Mouse (Mus musculus): ENCODE measurements at regions not wholly inside any gene's neighbourhood (a gene's known extent, or its start where the extent isn't known, plus 50 kb on each side); places are given as distances from the start of the nearest gene placed in this dataset.

DNA sequence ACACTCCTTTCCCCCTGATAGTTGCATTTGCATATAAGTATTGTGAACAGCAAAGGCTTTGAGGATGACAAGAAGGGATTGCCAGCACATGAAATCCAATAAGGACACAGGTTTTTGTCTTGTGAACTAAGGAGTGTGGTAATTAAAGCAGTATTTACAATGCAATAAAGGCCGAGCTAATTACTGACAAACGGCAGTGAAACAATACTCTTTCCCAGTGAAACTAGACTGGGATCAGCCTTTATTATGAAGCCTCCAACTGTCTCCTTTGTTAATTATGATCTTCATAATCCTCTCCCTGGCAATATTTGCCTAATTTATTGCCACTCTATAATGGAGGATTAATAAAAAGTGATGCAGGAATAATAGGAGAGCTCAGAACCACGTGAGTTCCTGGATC lies 704.2 kb upstream of the Api5 start:
- no peak for ATAC-seq

DNA sequence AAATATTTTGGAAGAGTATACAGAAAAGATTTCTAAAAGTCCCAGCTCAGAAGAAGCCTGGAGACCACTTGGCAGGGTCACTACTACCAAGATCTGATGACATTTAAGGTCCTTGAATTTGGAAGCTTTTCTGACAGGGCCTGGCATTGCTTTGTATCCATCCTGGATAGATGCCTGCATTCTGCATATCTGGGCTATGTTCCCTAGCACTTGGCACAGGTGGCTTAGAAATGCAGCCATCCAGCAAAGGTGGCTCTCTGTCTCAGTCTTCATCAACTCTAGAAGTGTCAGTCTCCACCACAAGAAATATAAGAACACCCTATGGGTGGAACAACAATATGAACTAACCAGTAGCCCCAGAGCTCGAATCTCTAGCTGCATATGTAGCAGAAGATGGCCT lies 702.2 kb upstream of the Api5 start:
- Histone ChIP-seq H3K4me2 (ENCODE audit: low read depth) (no peak overlapping the region), H3K4me1 (ENCODE audit: insufficient read depth) (no peaks in the 10 kb centered on the region), H3K4me3 (ENCODE audit: low read depth, low read length) (no peak overlapping the region), H3K9ac (no peak overlapping the region), H3K27ac (ENCODE audit: low read depth, low read length) (no peak overlapping the region), H3K27me3 (ENCODE audit: insufficient read depth, low read length) (no peaks in the 10 kb centered on the region), H3K9me3 (ENCODE audit: low read length) (no peaks in the 10 kb centered on the region), H3K36me3 (ENCODE audit: insufficient read depth) (no peaks in the 10 kb centered on the region)
- ATAC-seq, result peak; percentile 15; the same call in 1 of the 2 replicates
- DNase-seq, result peak; percentile 36
- 35% methylated on average over 1 of the region's 1 CpGs for WGBS
- no peak for TF ChIP-seq CTCF (IDR thresholded peaks at IDR 0.05; ENCODE audit: low read depth)

More for the DNA sequence above, 704.2 kb upstream of the Api5 start:
- H3K4me1 ChIP-seq (ENCODE audit: insufficient read depth), result no peaks in the 10 kb centered on the region
- no peaks in the 10 kb centered on the region for H3K36me3 ChIP-seq (ENCODE audit: insufficient read depth)
- no peak overlapping the region for H3K4me3 ChIP-seq (ENCODE audit: low read depth, low read length)
- no peaks in the 10 kb centered on the region for H3K9me3 ChIP-seq (ENCODE audit: low read length)
- no peak for TF ChIP-seq CTCF (IDR thresholded peaks at IDR 0.05; ENCODE audit: low read depth)
- no peaks in the 10 kb centered on the region for H3K27me3 ChIP-seq (ENCODE audit: insufficient read depth, low read length)
- H3K27ac ChIP-seq (ENCODE audit: low read depth, low read length), result no peak overlapping the region
- WGBS, result 9% methylated on average over 3 of the region's 3 CpGs
- H3K9ac ChIP-seq, result no peak overlapping the region
- DNase-seq, result no peak
- no peak overlapping the region for H3K4me2 ChIP-seq (ENCODE audit: low read depth)

DNA sequence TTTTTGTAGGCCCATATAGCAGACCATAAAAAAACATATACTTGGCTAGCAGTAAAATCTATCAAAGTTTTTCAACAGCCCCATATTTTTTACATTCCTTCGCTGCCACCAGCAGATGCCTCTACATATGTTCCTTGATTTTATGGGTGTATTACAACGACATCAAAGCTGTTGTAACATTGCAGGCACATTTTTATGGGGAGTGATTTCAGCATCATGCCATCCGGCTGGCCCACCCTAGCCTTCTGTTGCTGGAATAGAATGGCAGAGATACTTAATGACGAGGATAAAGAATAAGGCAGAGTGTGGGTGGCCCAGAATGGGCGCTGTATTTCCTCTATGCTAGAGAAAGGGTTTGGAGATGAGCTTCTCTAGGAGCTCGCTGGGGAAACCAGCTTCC lies 698.7 kb upstream of the Api5 start:
- Histone ChIP-seq H3K4me1 (ENCODE audit: insufficient read depth) (no peaks in the 10 kb centered on the region), H3K27ac (ENCODE audit: low read depth, low read length) (no peak overlapping the region), H3K4me3 (ENCODE audit: low read depth, low read length) (no peak overlapping the region), H3K27me3 (ENCODE audit: insufficient read depth, low read length) (no peaks in the 10 kb centered on the region), H3K9me3 (ENCODE audit: low read length) (no peaks in the 10 kb centered on the region), H3K9ac (no peak overlapping the region), H3K36me3 (ENCODE audit: insufficient read depth) (no peaks in the 10 kb centered on the region), H3K4me2 (ENCODE audit: low read depth) (no peak overlapping the region)
- WGBS, result 58% methylated on average over 6 of the region's 6 CpGs
- DNase-seq (peak; percentile 86), ATAC-seq (peak; percentile 93)
- TF ChIP-seq CTCF (IDR thresholded peaks at IDR 0.05; ENCODE audit: low read depth), result no peak

DNA sequence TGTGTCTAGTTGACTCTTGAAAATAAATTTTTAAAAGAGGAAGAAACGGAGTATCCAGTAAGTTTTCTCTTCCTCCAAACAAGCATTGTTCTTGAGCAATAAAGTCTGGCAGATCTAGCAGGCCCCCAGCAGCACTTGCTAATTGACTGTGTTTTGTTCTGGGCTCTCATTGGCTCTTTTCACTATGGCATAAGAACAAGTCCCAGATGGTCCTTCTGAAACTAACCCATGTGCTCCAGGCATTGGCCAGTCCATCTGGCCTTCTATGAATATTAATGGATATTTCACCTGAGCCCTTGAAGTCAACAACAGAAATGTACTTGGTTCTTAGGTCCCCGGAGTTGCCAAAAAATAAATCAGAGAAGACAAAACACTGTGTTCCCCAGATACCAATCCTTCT lies 693.2 kb upstream of the Api5 start:
- H3K9ac ChIP-seq, result no peak overlapping the region
- DNase-seq (no peak), ATAC-seq (no peak)
- no peaks in the 10 kb centered on the region for H3K9me3 ChIP-seq (ENCODE audit: low read length)
- no peaks in the 10 kb centered on the region for H3K4me1 ChIP-seq (ENCODE audit: insufficient read depth)
- WGBS, result 47% methylated on average over 2 of the region's 2 CpGs
- no peak overlapping the region for H3K27ac ChIP-seq (ENCODE audit: low read depth, low read length)
- no peaks in the 10 kb centered on the region for H3K27me3 ChIP-seq (ENCODE audit: insufficient read depth, low read length)
- H3K4me2 ChIP-seq (ENCODE audit: low read depth), result no peak overlapping the region
- no peak for TF ChIP-seq CTCF (IDR thresholded peaks at IDR 0.05; ENCODE audit: low read depth)
- no peaks in the 10 kb centered on the region for H3K36me3 ChIP-seq (ENCODE audit: insufficient read depth)
- no peak overlapping the region for H3K4me3 ChIP-seq (ENCODE audit: low read depth, low read length)

DNA sequence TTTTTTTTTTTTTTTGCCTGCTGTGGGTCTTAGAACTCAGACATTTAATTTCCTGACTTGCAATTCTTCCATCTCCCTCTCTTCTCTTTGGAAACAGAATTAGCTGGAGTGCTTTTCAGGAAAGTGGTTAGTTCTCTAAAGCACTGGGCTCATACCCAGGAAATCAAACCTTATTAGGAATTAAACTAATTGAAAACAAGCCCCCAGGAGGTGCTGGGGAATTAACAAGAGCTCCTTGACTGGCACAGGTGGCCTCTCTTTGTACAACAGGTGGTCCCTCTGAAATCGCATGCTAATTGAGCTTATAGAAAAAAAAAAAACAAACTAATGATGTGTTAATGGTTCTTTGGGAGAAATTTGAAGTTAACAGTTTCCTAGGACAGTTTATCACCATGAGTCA lies 690.8 kb upstream of the Api5 start:
- ATAC-seq (no peak), DNase-seq (no peak)
- Histone ChIP-seq H3K27ac (ENCODE audit: low read depth, low read length) (no peak overlapping the region), H3K4me2 (ENCODE audit: low read depth) (no peak overlapping the region), H3K36me3 (ENCODE audit: insufficient read depth) (no peaks in the 10 kb centered on the region), H3K9me3 (ENCODE audit: low read length) (no peaks in the 10 kb centered on the region), H3K9ac (no peak overlapping the region), H3K4me1 (ENCODE audit: insufficient read depth) (no peaks in the 10 kb centered on the region), H3K4me3 (ENCODE audit: low read depth, low read length) (no peak overlapping the region), H3K27me3 (ENCODE audit: insufficient read depth, low read length) (no peaks in the 10 kb centered on the region)
- no peak for TF ChIP-seq CTCF (IDR thresholded peaks at IDR 0.05; ENCODE audit: low read depth)
- WGBS, result 14% methylated on average over 1 of the region's 1 CpGs

DNA sequence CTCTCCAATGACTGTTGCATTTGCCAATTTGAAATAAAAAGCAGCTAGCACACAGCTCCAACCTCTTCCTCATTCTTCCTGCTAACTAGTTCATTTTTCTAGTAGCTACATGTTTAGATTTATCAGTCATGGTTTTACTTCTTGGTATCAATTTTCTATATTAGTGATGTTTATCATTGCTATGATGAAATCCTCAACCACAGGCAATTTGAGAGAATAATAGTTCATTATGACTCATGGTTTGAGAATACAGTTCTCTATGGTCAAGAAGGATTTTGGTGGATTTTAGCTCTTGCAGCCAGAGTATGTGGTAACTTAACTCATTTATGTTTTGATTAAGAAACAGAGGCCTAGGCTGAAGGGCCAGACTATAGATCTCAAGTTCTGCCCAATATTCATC lies 681.6 kb upstream of the Api5 start:
- no peak for TF ChIP-seq CTCF (IDR thresholded peaks at IDR 0.05; ENCODE audit: low read depth)
- Histone ChIP-seq H3K9me3 (ENCODE audit: low read length) (no peaks in the 10 kb centered on the region), H3K36me3 (ENCODE audit: insufficient read depth) (no peaks in the 10 kb centered on the region), H3K27ac (ENCODE audit: low read depth, low read length) (no peak overlapping the region), H3K9ac (no peak overlapping the region), H3K4me2 (ENCODE audit: low read depth) (no peak overlapping the region), H3K4me1 (ENCODE audit: insufficient read depth) (no peaks in the 10 kb centered on the region), H3K4me3 (ENCODE audit: low read depth, low read length) (no peak overlapping the region), H3K27me3 (ENCODE audit: insufficient read depth, low read length) (no peaks in the 10 kb centered on the region)
- no peak for DNase-seq
- ATAC-seq, result no peak

DNA sequence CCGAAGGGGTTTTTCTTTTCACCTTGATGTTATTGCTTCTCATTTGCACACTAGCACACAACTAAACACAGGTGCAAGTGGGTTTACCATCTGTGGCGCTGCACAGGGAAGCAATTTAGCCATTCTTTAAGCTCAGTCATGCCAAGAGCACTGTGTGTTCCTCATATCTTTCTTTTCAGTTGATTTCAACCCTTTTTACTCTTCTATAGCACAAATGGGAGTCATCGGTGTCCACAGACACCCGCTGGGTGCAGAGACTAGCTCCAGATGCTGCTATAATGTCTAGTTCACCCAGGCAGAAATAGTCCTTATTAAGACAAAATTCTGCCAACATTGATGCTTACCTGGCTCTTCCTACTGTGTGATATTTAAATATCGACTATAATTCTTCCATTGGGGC lies 659.1 kb upstream of the Api5 start:
- H3K4me1 ChIP-seq (ENCODE audit: insufficient read depth), result no peaks in the 10 kb centered on the region
- no peak for DNase-seq
- 85% methylated on average over 5 of the region's 5 CpGs for WGBS
- no peaks in the 10 kb centered on the region for H3K27me3 ChIP-seq (ENCODE audit: insufficient read depth, low read length)
- H3K4me2 ChIP-seq (ENCODE audit: low read depth), result no peak overlapping the region
- H3K9me3 ChIP-seq (ENCODE audit: low read length), result no peaks in the 10 kb centered on the region
- no peak overlapping the region for H3K4me3 ChIP-seq (ENCODE audit: low read depth, low read length)
- no peak for TF ChIP-seq CTCF (IDR thresholded peaks at IDR 0.05; ENCODE audit: low read depth)
- no peak overlapping the region for H3K27ac ChIP-seq (ENCODE audit: low read depth, low read length)
- no peak for ATAC-seq
- H3K9ac ChIP-seq, result no peak overlapping the region
- H3K36me3 ChIP-seq (ENCODE audit: insufficient read depth), result no peaks in the 10 kb centered on the region

DNA sequence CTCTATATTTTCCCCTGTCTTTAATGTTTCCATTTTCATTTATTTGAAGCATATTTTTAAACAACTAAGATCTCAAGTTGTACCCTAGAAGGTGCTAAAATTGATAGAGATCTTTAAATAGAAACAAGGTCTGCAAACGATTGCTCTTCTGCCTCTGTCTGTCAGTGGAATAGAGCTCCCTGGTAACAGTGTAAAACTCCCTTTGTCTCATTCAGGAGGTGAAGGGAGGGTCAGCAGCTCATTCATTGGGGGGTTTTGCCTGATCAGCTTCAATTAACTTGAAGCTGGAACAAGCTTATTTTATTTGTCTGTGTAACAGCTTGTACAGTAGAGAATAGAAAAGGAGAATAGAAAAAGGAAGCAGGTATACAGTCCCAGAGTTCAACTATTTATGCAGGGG lies 616.7 kb upstream of the Api5 start:
- Histone ChIP-seq H3K4me2 (ENCODE audit: low read depth) (no peak overlapping the region), H3K27ac (ENCODE audit: low read depth, low read length) (no peak overlapping the region), H3K27me3 (ENCODE audit: insufficient read depth, low read length) (no peaks in the 10 kb centered on the region), H3K36me3 (ENCODE audit: insufficient read depth) (no peaks in the 10 kb centered on the region), H3K9me3 (ENCODE audit: low read length) (no peaks in the 10 kb centered on the region), H3K9ac (no peak overlapping the region), H3K4me3 (ENCODE audit: low read depth, low read length) (no peak overlapping the region), H3K4me1 (ENCODE audit: insufficient read depth) (no peaks in the 10 kb centered on the region)
- no peak for TF ChIP-seq CTCF (IDR thresholded peaks at IDR 0.05; ENCODE audit: low read depth)
- 11% methylated on average over 1 of the region's 1 CpGs for WGBS
- ATAC-seq (no peak), DNase-seq (no peak)
